Mouse (Mus musculus) ZHBTc4 (cell line): ENCODE measurements at regions not wholly inside any gene's neighbourhood (a gene's known extent, or its start where the extent isn't known, plus 50 kb on each side); places are given as distances from the start of the nearest gene placed in this dataset.
A peak's percentile ranks its signal among the peaks of the same experiment; 100 is the strongest.

Source experiments
- DNase-seq: peaks from one replicate; pipeline ENCODE4 v3.0.0-alpha.2; 2011; ENCODE audit warnings: low read depth, low spot score

GRCm38 (mm10) chrX:133119026-133119425 lies 569.8 kb downstream of the Pcdh19 start:
- no peak for DNase-seq

- DNase-seq: no peak
Measured at GRCm38 (mm10) chrX:133110173-133110572, 578.6 kb downstream of the Pcdh19 start.

- peak; percentile 32 for DNase-seq
Measured at GRCm38 (mm10) chrX:133092983-133093382, 595.8 kb downstream of the Pcdh19 start.

- peak; percentile 39 for DNase-seq
Measured at GRCm38 (mm10) chrX:133064116-133064515, 624.7 kb downstream of the Pcdh19 start.
